In genomic region chr2:93739044-93739569, GRCm38 (mm10) we compare ENCODE assay signal across 20 mouse cellular contexts.
DNase-seq lines count a peak whose midpoint lies in the region; TF ChIP-seq lines count a peak whose summit lies in the region.
"Had no signal": no experiment of that assay in that cellular context is flagged by ENCODE, and none has a peak within 500 bp of the region (broad histone marks: within the 10 kb centered on the region; RNA-seq: fewer than 3 reads in every experiment).

No protein-coding gene starts in this region.

- peaks cover 12% of the 10 kb centered on the region for H3K4me1 ChIP-seq in small intestine, adult 2 months (ENCODE audit: control insufficient read depth, insufficient read depth, insufficient read length, low read length)

- peak overlapping the region; percentile 35 for H3K27ac ChIP-seq in small intestine, adult 2 months (ENCODE audit: insufficient read depth, low read depth, low read length)
- H3K27ac ChIP-seq: embryonic facial prominence, embryonic 12.5 days; heart, adult 2 months; liver, embryonic 14.5 days; neural tube, embryonic 12.5 days had no signal

- no peak for TF ChIP-seq POLR2A in small intestine, adult 2 months (IDR thresholded peaks at IDR 0.05; ENCODE audit: low read depth, low read length)

- H3K36me3 ChIP-seq in small intestine, adult 2 months (ENCODE audit: control insufficient read depth, insufficient read depth, low read length) = peaks cover 5% of the 10 kb centered on the region; the same call in 1 of the 2 replicates

- DNase-seq in kidney, adult 9 months = peak; percentile 40
- no peak for DNase-seq in kidney, postnatal 10 days
- peak; percentile 21 for DNase-seq in ovary, postnatal 36 days (ENCODE audit: low spot score)
- DNase-seq in ovary, postnatal 10 days (ENCODE audit: low spot score) = no peak
- DNase-seq in lung, postnatal 25 days (ENCODE audit: low spot score) = no peak
- DNase-seq in layer of hippocampus, adult 8-10 months (ENCODE audit: low spot score in 2 of 2) = no peak
- DNase-seq: cerebellum, adult 8-10 months; gastrocnemius, postnatal 14 days; heart, adult 2 months; heart, postnatal 10 days; right cerebral cortex, postnatal 14 days; thymus, postnatal 14 days had no signal

- H3K4me3 ChIP-seq in small intestine, adult 2 months (ENCODE audit: low read depth, low read length) = no peak overlapping the region
- H3K4me3 ChIP-seq: embryonic facial prominence, embryonic 12.5 days; erythroblast, embryonic 14.5 days; heart, adult 2 months; hindbrain, embryonic 12.5 days; layer of hippocampus, adult 2 months; midbrain, embryonic 13.5 days; neural tube, embryonic 12.5 days had no signal

- H3K27me3 ChIP-seq in small intestine, adult 2 months (ENCODE audit: control insufficient read depth, insufficient read depth, low read length) = no peaks in the 10 kb centered on the region
- H3K27me3 ChIP-seq: embryonic facial prominence, embryonic 12.5 days; hindbrain, embryonic 12.5 days; midbrain, embryonic 13.5 days; neural tube, embryonic 12.5 days had no signal

- TF ChIP-seq CTCF in small intestine, adult 2 months (IDR thresholded peaks at IDR 0.05; ENCODE audit: extremely low read depth, insufficient read length, insufficient replicate concordance, low read depth, low read length) = no peak

- WGBS in small intestine, adult 2 months = 21% methylated on average over 5 of the region's 5 CpGs

Comparison
In these comparisons a context has a peak if more than half of its experiments do, and no peak if none do; other contexts are left out.
1. DNase-seq: peak in kidney, adult 9 months (single experiment) and ovary, postnatal 36 days (single experiment); none in kidney, postnatal 10 days (single experiment), ovary, postnatal 10 days (single experiment), lung, postnatal 25 days (single experiment) and layer of hippocampus, adult 8-10 months (0 of 2).